Mouse (Mus musculus) T-cell, adult 2 months (primary cell): ENCODE measurements around the gene Pafah1b1.

ENCODE experiments used
- DNase-seq: peaks from one replicate; pipeline ENCODE4 v3.0.0; 2022; ENCODE audit warnings: low spot score

The Pafah1b1 gene

DNA sequence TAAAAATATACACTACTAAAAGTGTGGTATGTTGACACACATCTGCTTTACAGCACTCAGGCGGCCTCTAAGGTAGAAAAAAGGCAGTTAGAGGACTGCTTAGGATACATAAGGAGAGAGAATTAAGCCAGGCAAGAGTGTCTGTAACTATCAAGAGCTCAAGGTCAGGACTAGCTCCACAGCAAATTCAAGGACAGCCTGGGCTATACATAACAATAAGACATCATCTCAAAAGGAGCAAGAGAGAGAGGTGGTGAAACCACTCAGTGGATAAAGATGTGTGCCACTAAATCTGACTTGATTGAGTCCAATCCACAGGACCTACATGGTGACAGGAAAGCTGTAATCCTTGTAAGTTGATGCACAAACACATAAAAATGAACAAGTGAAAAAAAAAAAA lies 3.8 kb downstream of the Pafah1b1 start:
- DNase-seq: no peak

DNA sequence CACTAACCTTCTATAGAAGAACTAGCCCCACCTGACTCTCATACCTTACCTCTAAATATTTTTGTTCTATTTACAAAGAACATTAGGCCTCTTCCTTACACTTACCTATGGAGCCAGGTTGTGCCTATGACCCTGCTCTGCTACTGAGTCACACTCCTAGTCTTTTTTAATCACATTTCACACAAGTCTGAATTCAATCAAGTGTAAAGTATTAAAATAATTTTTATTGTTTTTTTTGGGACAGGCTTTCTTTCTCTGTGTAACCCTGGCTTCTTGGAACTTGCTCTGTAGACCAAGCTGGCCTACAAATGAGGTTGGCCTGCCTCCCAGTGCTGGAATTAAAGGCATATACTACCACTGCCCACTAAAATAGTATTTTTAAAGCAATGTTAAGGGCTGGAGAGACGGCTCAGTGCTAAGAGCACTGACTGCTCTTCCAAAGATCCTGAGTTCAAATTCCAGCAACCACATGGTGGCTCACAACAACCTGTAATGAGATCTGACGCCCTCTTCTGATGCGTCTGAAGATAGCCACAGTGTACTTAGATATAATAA lies 8.4 kb downstream of the Pafah1b1 start:
- no peak for DNase-seq

DNA sequence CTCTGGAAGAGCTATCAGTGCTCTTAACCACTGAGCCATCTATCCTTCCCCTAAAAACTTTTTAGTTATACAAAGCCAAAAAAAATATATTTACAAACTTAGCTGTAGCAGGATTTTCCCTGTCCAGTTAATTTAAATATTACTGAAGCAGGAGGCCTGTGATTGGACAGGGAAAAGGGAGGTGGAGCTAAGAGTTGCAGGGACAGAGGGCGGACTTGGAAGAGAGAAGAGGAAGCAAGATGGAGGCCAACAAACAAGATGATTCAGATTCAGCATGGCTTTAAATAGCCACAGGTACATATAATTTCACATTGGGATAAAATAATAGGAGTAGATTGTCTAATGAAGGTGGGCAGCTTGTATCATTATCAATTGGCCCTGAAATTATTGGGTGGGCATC lies 13.8 kb downstream of the Pafah1b1 start:
- no peak for DNase-seq

DNA sequence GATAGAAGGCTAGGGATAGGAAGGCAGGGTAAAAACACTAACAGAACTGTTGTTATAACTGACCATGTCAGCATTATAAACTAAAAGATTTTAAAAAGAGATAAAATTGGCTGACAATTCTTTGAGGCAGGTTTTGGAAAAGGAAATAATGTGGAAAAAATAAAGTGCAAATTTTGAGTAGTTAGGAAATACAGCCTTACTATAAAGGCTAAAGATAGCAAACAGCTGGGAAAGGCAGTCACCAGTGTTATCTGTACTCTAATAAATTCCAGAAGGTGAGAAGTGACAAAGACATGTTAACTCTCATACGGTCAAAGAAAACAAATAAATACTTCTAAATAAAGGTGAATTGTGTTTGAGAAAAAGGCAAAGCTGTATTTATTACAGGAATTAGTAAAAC lies 15.7 kb downstream of the Pafah1b1 start:
- no peak for DNase-seq

DNA sequence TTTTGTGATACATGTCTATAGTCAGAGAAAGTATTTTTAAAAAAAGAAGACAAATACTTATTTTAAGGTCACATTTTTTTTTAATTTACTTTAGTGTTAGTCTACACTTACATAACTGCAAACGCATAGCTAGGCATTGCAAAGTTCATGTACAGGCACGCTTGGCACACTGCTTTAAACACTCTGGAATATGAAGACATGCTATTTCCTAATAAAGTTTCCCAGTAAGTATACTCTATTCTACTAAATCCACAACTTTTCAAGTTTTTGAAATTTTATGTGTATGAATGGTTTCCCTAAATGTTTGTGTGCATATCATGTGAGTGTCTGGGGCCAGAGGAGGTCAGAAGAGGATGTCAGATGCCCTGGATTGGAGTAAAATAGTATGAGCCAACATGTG lies 20.4 kb downstream of the Pafah1b1 start:
- DNase-seq: no peak

DNA sequence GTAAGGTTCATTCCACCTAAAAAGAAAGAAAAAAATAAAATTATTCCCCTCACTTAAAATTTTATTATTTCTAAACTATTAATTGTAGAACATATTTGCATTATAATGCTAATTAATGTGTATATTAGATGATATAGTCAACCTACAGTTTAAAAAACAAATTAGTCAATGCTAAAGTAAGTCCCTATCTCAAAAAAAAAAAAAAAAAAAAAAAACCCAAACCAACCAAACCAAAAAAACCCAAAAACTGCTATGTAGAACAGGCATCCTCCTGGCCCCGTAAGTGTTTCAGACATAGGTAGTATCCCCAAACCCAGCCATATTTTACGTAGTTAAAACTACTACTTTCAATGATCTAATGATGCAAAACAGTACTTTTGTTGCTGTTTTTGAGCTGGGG lies 25.0 kb downstream of the Pafah1b1 start:
- DNase-seq: no peak

DNA sequence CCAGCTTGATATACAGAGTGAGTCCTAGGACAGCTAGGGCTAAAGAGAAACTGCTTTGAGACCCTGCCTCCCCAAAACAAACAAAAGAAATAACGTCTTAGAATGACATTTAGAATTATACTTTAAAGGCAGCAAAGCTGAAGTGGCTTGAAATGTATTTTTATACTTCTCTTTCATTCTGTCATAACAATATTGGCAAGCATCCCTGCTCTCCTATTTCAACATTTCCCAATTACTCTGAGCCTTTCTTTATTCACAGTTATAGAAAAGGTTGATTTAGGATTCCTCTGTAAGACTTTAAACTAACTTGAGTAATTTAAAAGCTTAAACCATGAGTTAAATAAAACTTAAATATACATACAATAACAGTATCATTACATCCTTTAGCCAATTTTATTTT lies 32.3 kb downstream of the Pafah1b1 start:
- DNase-seq: no peak

DNA sequence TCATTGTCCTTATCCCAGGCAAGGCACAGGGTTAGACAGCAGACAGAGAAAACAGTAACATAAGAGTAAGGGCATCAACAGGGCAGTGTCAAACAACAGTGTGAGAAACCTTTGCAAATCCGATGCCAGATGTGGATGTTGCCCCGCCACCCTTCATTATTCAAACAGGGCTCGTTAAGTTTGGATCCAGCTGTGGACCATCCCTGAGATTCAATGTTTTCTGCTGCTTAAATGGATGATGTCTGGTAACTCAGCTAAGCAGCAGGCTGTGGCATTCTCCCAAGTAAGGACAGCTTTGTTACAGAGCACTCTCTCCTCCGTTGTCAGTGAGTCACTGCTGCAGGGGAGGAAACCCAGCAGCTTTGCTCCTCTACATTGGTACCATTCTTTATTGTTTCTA lies 49.3 kb downstream of the Pafah1b1 start:
- DNase-seq: no peak

DNA sequence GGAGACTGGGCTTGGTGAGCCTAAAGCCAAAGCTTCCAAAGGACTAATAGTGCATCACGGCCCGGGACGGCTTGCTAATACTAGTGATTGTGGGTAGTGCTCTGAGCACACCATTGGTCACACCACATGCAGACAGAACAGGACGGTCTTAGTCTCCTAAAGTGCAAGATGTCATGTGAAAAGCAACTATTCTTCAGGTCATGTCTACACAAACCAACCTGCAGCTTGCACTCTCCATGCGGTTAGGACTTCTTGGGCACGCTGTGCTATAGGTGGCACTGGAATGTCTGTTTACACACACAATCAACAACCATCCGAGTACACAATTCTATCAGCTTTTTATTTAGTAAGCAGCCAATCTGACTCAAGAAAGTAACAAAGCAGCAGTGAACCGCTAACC lies 49.8 kb downstream of the Pafah1b1 start:
- DNase-seq: no peak

DNA sequence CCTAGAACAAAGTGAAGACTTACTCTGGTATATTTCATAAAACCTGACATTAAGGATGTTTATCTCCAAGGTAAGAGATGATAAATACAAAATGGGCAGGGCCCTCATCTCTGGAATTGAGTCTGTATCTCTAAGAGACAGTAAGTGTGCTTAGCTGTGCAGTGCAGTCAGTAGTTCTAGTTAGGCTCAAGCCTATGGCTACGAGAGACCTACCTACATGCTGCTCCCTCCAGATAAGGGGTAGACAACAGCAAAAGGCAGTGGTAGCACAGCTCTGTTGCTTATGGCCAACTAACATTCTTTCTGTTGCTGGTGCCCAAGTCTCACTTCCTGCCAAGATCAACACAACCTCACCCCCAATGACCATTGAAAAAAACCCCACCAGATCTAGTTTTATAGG lies 50.9 kb downstream of the Pafah1b1 start:
- no peak for DNase-seq

DNA sequence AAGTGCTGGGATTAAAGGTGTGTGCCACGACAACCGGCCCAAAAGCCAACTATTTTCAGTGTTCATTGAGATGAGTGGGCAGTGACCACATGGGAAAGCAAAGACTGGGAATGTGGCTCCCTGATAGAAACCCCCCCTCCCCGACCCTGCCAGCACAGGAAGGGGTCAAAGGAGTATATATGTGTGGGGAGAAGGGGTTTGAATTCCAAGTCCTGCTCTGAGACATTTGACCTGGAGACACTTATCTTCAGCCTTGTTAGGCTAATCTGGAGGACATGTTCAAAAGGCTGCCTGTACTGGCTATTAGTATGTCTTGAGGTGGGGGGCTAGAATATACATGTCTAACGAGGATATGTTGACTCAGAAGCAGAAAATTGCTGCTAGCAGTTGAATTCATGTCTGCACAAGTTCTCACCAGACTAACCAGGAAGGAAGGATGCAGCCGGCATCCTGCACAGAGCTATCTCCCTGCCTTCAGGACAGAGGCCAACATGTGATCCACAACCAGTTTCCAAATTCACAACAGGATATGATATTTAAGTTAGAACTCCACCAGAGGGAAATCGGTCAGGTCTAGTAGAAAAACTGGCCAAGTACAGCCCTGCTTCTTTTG lies 51.5 kb downstream of the Pafah1b1 start:
- no peak for DNase-seq

DNA sequence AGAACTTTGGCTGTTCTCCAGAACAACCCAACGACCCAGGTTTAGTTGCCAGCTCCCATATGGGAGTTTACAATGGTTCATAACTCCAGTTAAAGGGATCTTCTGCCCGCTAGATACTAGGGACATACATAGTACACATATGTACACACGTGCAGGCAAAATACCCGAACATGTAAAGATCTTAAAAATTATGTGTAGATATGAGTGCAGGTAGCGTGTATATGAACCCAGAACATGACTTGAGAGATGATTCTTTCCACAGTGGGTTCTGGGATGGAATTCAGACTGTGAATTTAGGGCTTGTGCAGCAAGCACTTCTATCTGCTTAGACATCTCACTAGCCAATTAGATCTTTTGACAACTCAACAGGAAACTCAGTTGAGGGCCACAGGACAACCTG lies 52.6 kb downstream of the Pafah1b1 start:
- DNase-seq: no peak

DNA sequence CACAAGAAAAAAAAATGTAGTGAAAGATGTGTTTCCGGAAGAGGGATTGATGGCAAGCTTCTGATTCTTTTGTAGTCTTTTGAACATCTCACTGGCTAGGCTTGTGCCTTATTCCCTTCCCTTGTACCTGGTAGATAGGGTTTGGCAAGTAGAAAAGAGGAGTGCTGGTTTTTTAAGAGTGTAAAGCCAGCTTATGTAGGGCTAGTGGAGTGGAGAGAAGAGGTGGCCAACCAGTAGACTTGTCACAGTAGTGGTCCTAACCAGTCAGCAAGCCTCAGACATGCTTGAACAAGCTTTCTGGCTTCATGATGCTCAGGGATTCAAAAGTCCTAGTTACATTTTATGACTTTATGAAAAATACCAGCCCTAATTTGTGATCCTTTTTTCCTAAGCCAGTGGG lies 53.5 kb downstream of the Pafah1b1 start:
- no peak for DNase-seq

DNA sequence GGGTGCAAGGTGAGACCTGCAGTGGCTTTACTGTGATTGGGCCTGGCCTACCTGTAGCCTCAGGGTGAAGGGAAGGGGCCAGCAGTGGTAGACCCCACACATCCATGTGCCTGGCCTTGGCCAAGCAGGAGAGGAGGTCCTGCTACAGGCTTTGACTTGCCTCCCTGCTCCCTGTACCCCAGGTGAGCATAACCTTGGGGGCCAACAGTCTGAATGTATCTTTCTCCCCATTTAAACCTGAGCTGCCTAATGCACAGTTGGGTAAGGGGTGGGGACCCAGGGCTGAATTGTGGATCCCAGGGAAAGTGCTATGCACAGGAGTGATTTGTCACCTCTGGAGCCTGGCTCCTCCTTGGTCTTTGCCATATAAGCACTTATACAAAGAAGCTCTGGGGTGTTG lies 54.3 kb downstream of the Pafah1b1 start:
- DNase-seq: no peak

DNA sequence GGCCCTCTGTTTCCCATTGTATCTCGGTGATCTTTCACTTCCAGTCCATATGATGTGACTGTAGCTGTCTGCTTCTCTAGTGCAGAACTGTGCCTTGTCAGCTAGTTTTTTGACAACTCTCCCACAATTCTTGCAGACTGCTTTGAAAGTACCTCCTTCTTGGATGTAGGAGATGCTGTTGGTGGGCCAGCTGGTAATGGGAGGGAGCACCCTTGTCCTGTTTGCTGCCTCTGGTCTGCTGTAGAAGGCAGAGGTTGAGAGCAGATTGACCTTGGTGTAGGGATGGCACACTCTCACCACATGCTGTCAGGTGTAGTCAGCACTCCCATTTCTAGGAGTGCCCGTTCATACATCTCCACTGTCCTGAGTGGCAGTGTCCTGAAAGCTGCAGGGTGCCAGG lies 55.5 kb downstream of the Pafah1b1 start:
- DNase-seq: no peak

DNA sequence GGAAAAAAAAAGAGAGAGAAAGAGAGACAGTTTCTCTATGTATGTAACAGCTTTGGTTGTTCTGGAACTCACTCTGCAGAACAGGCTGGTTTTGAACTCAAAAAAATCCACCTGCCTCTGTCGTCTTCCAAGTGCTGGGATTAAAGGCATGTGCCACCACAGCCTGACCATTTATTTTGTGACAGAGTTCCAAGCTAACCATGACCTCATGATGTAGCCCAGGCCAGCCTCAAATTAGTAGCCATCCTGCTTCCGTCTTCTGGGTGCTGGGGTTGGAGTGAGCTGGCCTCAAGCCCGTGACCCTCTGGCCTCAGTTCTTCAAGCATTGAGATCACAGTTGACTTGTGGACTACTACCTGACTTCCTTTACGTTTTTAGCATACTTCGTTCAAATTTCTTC lies 56.0 kb downstream of the Pafah1b1 start:
- no peak for DNase-seq

DNA sequence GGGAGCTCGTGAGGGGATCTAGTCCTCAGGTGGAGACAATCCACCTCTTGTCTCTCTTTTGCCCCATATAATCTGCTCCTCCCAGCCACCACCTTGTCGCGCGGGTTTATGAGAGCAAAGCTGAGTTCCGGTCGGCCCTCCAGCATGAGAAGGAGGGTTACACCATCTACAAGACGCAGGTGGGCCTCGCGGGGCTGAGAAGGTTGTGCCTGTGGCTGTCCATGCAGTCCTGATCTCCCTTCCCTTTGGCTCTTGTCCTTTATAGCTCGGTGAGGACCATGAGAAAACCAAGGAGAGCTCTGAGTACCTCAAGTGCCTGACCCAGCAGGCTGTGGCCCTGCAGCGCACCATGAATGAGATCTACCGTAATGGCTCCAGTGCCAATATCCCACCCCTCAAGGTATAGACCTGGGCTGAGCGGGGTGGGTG lies 56.9 kb downstream of the Pafah1b1 start:
- DNase-seq: no peak

DNA sequence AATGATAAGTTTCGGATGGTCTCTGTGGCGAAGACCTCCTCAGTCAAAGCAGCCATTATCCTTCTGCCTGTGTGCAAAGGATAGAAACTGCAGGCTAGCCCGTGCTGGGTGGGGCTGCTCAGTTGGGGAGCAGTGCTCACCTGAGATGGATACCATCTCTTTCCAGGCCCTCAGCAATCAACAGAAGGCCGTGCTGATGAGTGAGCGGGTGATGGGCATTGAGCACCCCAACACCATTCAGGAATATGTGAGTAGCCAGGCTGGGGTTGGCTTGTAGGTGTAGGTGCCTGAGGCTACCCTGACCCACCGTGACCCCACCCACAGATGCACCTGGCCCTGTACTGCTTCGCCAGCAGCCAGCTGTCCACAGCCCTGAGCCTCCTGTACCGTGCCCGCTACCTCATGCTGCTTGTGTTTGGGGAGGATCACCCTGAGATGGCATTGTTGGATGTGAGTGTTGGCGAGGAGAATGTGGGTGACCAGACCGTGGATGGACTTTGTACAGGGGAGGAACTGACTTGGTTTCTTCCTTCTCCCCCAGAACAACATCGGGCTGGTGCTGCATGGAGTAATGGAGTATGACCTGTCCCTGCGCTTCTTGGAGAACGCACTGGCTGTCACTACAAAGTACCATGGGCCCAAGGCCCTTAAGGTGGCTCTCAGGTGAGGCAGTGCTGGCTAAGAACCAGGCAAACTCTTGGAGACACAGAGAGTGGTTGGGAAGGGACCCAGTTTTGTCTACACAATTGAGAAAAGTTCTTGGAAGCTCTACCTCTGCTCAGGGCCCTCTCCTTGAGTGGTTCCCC lies 57.5 kb downstream of the Pafah1b1 start:
- DNase-seq: no peak

DNA sequence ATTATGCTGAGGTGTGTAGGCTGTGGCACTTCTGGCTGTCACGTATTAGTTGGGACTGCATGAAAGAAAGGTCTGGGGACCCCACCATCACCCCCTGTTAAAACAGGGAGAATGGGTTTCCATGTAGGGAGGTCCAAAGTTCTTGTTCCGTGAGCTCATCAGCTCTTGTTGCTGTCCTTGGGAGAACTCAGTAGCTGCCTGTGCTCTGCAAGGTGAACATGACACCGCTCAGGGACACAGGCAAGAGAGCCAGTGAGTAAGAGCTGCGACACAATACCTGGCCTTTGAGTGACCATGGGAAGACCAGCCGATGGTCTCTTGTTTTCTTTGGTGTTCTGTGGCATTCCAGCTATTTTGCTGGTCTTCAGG lies 58.2 kb downstream of the Pafah1b1 start:
- no peak for DNase-seq

DNA sequence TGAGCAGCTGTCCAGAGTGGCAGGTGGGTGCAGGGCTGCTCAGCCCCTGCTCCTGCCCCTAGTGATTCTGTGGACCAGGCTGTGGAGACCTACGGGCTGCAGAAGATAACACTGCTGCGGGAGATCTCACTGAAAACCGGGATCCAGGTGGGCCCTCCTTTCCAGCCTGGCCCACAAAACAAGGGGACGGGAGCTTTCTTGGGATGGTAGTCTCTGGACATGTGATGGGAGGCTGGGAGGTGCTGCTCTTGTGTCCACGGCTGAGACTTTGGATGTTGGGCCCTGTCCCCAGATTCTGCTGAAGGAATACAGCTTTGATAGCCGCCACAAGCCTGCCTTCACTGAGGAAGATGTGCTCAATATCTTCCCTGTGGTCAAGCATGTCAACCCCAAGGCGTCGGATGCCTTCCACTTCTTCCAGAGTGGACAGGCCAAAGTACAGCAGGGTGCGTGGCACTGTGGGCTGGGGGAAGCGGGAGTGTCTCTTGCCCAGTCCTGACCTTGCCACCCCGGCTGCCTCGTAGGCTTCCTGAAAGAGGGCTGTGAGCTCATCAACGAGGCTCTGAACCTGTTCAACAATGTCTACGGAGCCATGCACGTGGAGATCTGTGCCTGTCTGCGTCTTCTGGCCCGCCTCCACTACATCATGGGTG lies 58.7 kb downstream of the Pafah1b1 start:
- no peak for DNase-seq

DNA sequence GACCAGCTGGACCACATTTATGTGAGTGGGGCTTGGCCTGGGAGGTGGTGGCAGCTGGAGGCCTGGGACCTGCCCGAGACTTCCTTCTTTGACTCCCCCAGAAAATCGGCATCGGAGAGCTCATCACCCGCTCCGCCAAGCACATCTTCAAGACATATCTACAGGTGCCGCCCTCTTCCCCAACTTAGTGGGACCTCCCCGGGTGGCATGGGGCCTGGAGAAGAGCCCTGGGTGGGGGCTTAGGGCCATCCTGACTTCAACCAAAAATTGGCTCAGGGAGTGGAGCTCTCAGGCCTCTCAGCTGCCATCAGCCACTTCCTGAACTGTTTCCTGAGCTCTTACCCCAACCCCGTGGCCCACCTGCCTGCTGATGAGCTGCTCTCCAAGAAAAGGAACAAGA lies 59.6 kb downstream of the Pafah1b1 start:
- DNase-seq: no peak

DNA sequence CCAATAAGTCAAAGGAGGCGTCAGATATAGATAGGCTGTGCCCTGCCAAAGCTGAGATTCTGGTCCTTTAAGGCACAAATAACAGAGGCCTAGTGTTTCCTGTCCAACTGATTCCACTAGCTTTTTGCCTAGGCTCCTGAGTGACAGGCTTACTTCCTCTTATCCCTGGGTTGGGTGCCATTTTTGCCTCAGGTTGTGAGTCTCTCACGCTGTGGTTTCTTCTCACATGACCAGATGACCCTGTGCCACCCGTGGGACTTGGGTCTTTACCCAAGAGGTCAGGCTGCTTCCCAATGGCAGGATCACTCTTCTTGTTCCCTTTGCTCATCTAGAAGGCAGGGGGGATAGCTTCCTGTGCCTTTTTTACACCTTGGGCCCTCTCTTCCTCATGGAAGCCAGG lies 60.2 kb downstream of the Pafah1b1 start:
- no peak for DNase-seq

DNA sequence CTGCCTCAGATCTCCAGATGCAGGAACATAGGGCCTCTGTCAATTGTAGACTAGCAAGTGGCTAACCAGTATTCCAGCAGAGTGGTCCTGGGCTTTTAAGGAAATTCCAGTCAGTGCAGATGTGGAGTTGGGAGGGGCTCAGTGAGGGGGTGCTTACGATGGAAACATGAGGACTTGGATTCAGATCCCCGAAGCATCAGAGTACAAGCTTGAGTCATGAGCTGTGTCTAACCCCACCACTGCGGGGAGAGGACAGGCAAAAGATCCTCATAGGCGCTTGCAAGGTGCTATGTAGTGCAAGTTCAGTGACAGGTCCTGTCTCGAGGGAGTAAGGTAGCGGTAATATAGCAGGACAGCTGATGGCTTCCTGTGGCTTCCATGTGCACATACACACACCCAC lies 62.2 kb downstream of the Pafah1b1 start:
- no peak for DNase-seq
